Mouse (Mus musculus): ENCODE results near the gene Msl2.

GRCm38 (mm10) chr9:101045710-101046338, 28.1 kb upstream of the Msl2 start:
- TF ChIP-seq POLR2A (IDR thresholded peaks at IDR 0.05; ENCODE audit: low read depth, low read length) (no peak), CTCF (IDR thresholded peaks at IDR 0.05; ENCODE audit: borderline replicate concordance, insufficient read depth, low read length) (no peak)
